Mouse (Mus musculus): ENCODE results near the gene Il1f6.

GRCm38 (mm10) chr2:24215118-24215517 lies at the start of gene Il1f6:
- TF ChIP-seq CTCF (IDR thresholded peaks at IDR 0.05) (no peak), POLR2A (IDR thresholded peaks at IDR 0.05; ENCODE audit: insufficient read depth, low read depth, low read length) (no peak)
